Mouse (Mus musculus): ENCODE results near the gene Hemgn. TPM values are rescaled to one million over a fixed set of nuclear protein-coding genes. Genes with fewer than 3 reads are reported as not detected.

Hemgn gene
- polyA plus RNA-seq, 1 experiment from 2014 or later, result 1.8 TPM

DNA sequence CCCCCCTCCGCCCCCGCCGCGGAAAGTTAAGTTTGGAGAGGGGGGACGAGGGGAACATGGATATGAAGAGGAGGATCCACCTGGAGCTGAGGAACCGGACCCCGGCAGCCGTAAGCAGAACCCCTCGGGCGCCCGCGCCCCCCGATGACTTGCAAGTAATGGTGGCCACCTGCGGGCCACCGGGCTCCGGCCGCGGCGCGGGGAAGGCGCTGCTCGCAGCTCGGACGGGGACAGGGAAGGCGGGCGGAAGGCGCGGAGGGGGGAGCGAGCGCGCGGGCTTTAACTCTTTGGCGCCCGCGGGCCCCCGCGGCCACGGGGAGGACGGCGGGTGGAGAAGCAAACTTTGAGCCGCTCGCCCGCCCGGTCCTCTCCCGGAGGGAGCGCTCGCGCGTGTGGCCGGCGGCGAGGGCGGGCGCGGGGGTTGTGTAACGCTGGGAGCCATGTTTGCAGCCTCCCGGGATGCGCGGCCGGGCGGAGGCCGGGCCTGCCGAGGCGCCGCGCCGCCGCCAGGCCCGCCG is 38.0 kb upstream of the Hemgn start:
- no peaks in the 10 kb centered on the region for H3K27me3 ChIP-seq (ENCODE audit: control insufficient read depth, insufficient read depth, low read length)
- no peaks in the 10 kb centered on the region for H3K36me3 ChIP-seq (ENCODE audit: control insufficient read depth, insufficient read depth)
- H3K4me1 ChIP-seq (ENCODE audit: control insufficient read depth, insufficient read depth, low read length), result peaks cover 32% of the 10 kb centered on the region
- under 1% methylated on average over 58 of the region's 70 CpGs for WGBS
- ATAC-seq (replicated peaks; ENCODE audit: extremely low read depth, insufficient read depth, low FRiP score), result peak; percentile 37
- peak overlapping the region; percentile 87 for H3K4me3 ChIP-seq (ENCODE audit: low read length)
- no peaks in the 10 kb centered on the region for H3K9me3 ChIP-seq (replicated peaks; ENCODE audit: control insufficient read depth, low read length)
- peak overlapping the region; percentile 98 for H3K9ac ChIP-seq (ENCODE audit: low read length)
- H3K4me2 ChIP-seq (ENCODE audit: low read depth, low read length), result peak overlapping the region; percentile 84
- H3K27ac ChIP-seq (ENCODE audit: low read length), result peak overlapping the region; percentile 99

DNA sequence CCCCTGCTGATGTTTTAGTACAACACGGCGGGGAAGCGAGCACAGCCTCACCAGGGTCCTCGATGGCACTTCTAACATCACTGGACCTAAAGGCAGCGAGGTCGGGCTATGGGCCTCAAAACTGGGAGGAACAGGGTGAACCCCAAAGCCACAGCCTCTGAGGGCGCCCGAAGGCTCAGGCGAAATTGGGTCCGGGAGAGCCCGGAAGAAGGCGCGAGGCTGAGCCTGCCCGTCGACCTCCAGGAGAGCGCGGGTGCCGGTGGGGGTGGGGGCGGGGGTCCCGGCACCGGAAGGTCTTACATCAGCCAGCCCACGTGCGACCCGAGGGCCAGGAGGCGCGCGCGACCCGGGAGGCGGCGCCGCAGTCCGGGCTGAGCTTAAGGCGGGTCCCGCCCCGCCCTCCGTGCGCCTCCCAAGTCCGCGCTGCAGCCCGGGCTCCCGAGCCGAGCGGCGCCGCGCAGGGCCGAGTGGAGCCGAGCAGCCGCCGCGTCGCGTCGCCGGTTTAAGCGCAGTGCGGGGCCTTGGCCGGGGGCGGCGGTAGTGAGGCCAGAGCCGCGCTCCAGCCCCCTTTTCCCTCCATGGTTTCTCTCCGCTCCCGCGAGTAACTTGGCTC is 37.3 kb upstream of the Hemgn start, which contains the start of gene Anp32b:
Gene Anp32b, plus strand, starts transcription at position 384 of the 613 bp plus-strand sequence.
- no peaks in the 10 kb centered on the region for H3K36me3 ChIP-seq (ENCODE audit: control insufficient read depth, insufficient read depth)
- peak within 1 kb of the TSS; percentile 99 for H3K27ac ChIP-seq (ENCODE audit: low read length)
- peak within 1 kb of the TSS; percentile 87 for H3K4me3 ChIP-seq (ENCODE audit: low read length)
- peak; percentile 94 for ATAC-seq (replicated peaks; ENCODE audit: extremely low read depth, insufficient read depth, low FRiP score)
- H3K27me3 ChIP-seq (ENCODE audit: control insufficient read depth, insufficient read depth, low read length), result no peaks in the 10 kb centered on the region
- H3K9ac ChIP-seq (ENCODE audit: low read length), result peak within 1 kb of the TSS; percentile 98
- H3K4me2 ChIP-seq (ENCODE audit: low read depth, low read length), result peak within 1 kb of the TSS; percentile 84
- no peaks in the 10 kb centered on the region for H3K9me3 ChIP-seq (replicated peaks; ENCODE audit: control insufficient read depth, low read length)
- under 1% methylated on average over 66 of the region's 66 CpGs for WGBS
- H3K4me1 ChIP-seq (ENCODE audit: control insufficient read depth, insufficient read depth, low read length), result peaks cover 32% of the 10 kb centered on the region

DNA sequence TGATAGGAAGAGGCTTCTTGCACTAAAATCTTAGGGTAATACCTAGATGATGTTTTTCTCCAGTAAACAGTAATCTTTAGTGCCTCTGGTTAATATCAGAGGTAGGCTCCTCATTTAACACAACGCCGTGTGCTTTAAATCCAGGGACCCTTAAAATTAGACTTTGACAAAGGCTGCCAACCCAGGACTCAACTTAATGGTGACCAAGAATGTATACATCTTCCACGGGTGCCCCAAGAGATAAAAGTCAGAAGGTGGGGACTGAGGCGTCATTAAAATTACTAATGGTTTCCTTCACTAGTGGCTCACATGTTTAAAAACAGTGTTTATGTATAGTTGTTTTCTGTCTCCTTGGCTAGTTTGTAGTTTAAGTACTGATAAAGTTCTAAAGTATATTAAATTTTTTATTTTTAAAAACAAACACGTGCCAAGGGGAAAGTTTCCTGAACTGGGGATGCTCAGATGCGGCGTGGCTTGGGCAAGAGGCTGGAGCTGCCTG is 36.8 kb upstream of the Hemgn start:
- Histone ChIP-seq H3K9ac (ENCODE audit: low read length) (peak overlapping the region; percentile 98), H3K4me1 (ENCODE audit: control insufficient read depth, insufficient read depth, low read length) (peaks cover 32% of the 10 kb centered on the region), H3K36me3 (ENCODE audit: control insufficient read depth, insufficient read depth) (no peaks in the 10 kb centered on the region), H3K27me3 (ENCODE audit: control insufficient read depth, insufficient read depth, low read length) (no peaks in the 10 kb centered on the region), H3K4me2 (ENCODE audit: low read depth, low read length) (peak overlapping the region; percentile 79), H3K4me3 (ENCODE audit: low read length) (peak overlapping the region; percentile 87), H3K27ac (ENCODE audit: low read length) (peak overlapping the region; percentile 99), H3K9me3 (replicated peaks; ENCODE audit: control insufficient read depth, low read length) (no peaks in the 10 kb centered on the region)
- no peak for ATAC-seq (replicated peaks; ENCODE audit: extremely low read depth, insufficient read depth, low FRiP score)
- WGBS, result 31% methylated on average over 7 of the region's 7 CpGs

DNA sequence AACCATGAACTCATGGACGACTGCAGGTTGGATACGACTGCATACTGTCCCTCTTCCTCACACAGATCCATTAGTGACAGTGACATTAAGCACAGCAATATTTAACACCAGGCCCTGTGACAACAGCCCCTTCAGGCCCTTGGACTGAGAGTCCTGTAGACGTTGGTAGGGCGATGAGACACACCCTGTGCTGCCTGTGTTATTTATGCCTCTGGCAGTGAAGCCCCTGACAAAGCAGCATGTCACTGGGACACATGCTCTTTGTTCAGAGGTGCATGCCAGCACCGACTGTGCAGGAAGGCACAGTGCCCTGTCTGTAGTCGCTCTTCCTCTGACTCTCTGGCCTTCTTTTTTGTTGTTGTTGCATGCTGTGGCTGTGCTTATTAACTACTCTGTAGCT is 35.6 kb upstream of the Hemgn start:
- H3K9ac ChIP-seq (ENCODE audit: low read length), result peak overlapping the region; percentile 4; the same call in 1 of the 2 replicates
- H3K9me3 ChIP-seq (replicated peaks; ENCODE audit: control insufficient read depth, low read length), result no peaks in the 10 kb centered on the region
- H3K27me3 ChIP-seq (ENCODE audit: control insufficient read depth, insufficient read depth, low read length), result no peaks in the 10 kb centered on the region
- H3K4me2 ChIP-seq (ENCODE audit: low read depth, low read length), result no peak overlapping the region
- H3K27ac ChIP-seq (ENCODE audit: low read length), result peak overlapping the region; percentile 2; the same call in 1 of the 2 replicates
- no peak for ATAC-seq (replicated peaks; ENCODE audit: extremely low read depth, insufficient read depth, low FRiP score)
- H3K4me1 ChIP-seq (ENCODE audit: control insufficient read depth, insufficient read depth, low read length), result peaks cover 21% of the 10 kb centered on the region
- H3K36me3 ChIP-seq (ENCODE audit: control insufficient read depth, insufficient read depth), result no peaks in the 10 kb centered on the region
- no peak overlapping the region for H3K4me3 ChIP-seq (ENCODE audit: low read length)
- WGBS, result 28% methylated on average over 6 of the region's 6 CpGs

DNA sequence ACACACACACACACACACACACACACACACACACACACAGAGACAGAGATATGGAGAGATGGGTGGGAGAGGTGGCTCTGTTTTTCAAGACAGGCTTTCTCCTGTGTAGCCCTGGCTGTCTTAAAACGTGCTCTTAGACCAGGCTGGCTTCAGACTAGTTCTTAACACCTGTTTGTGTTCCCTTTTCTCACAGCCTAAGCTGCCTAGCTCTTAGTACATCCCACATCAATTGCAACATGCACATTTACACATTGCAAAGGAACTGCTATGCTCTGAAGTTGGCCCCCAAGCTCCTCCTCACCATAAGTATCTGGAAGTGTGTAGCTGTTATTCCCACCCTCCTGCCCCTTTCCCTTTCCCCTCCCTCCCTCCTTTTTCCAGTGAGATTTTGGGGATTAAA is 34.2 kb upstream of the Hemgn start:
- no peaks in the 10 kb centered on the region for H3K27me3 ChIP-seq (ENCODE audit: control insufficient read depth, insufficient read depth, low read length)
- H3K4me3 ChIP-seq (ENCODE audit: low read length), result no peak overlapping the region
- ATAC-seq (replicated peaks; ENCODE audit: extremely low read depth, insufficient read depth, low FRiP score), result no peak
- H3K9me3 ChIP-seq (replicated peaks; ENCODE audit: control insufficient read depth, low read length), result no peaks in the 10 kb centered on the region
- H3K9ac ChIP-seq (ENCODE audit: low read length), result no peak overlapping the region
- H3K36me3 ChIP-seq (ENCODE audit: control insufficient read depth, insufficient read depth), result no peaks in the 10 kb centered on the region
- no peak overlapping the region for H3K4me2 ChIP-seq (ENCODE audit: low read depth, low read length)
- 58% methylated on average over 1 of the region's 1 CpGs for WGBS
- no peak overlapping the region; the same call in 1 of the 2 replicates for H3K27ac ChIP-seq (ENCODE audit: low read length)
- peaks cover 10% of the 10 kb centered on the region for H3K4me1 ChIP-seq (ENCODE audit: control insufficient read depth, insufficient read depth, low read length)

DNA sequence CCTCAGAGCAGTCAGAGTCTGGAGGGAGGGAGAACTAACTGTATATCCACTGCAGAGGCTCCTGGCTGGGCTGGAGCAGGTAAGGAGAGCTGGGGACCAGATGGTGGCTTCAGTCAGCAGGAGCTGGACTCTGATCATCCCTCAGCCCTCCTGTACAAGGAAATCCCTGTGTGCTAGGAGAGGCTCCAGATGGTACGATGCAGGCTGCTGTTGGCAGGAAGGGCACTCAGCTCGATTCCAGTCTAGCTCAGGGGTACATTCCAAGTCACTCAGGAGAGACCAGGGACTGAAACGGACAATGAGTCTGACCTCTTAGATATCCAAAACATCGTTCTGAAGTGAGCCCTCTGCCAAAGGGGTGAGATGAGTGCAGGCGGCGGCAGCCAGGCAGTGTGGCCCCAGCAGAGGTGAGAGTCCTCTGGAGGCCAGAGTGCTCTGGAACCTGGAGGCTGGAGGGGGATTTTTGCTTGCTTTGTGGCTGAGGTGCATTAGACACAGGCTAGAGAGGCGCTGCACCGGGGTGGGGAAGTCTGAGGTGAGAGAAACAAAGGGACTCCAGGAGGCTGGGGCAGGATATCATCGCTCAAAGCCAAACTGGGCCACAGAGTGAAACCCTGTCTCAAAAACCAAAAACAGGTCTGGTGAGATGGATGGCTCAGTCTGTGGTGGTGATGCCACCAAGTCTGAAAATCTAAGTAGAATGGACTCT is 32.1 kb upstream of the Hemgn start:
- 44% methylated on average over 9 of the region's 9 CpGs for WGBS
- ATAC-seq (replicated peaks; ENCODE audit: extremely low read depth, insufficient read depth, low FRiP score), result no peak
- no peak overlapping the region for H3K27ac ChIP-seq (ENCODE audit: low read length)
- H3K4me1 ChIP-seq (ENCODE audit: control insufficient read depth, insufficient read depth, low read length), result peaks cover 10% of the 10 kb centered on the region
- no peak overlapping the region for H3K4me2 ChIP-seq (ENCODE audit: low read depth, low read length)
- H3K36me3 ChIP-seq (ENCODE audit: control insufficient read depth, insufficient read depth), result no peaks in the 10 kb centered on the region
- no peaks in the 10 kb centered on the region for H3K9me3 ChIP-seq (replicated peaks; ENCODE audit: control insufficient read depth, low read length)
- no peaks in the 10 kb centered on the region for H3K27me3 ChIP-seq (ENCODE audit: control insufficient read depth, insufficient read depth, low read length)
- H3K4me3 ChIP-seq (ENCODE audit: low read length), result no peak overlapping the region
- H3K9ac ChIP-seq (ENCODE audit: low read length), result 0 out of 2 replicates have a peak overlapping the region, but pooled peaks have one; percentile 11

DNA sequence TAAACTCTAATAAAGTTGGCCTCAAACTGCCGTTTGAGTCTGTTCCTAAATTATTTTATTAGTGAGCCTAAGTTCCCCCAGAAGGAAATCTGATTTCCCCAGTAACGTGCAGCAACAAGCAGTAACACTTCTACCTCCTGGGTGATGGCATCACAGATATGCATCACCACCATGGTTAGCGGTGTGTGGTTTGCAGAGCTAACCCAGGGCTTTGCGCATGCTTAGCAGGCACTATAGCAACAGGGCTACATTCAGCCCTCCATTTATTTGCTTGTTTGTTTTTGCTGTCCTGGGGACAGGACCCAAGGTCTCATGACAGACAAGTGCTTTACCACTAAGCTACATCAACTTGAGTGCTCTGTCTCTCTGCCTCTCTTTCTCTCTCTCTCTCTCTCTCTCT is 29.2 kb upstream of the Hemgn start:
- no peaks in the 10 kb centered on the region for H3K27me3 ChIP-seq (ENCODE audit: control insufficient read depth, insufficient read depth, low read length)
- WGBS, result 64% methylated on average over 4 of the region's 4 CpGs
- H3K4me2 ChIP-seq (ENCODE audit: low read depth, low read length), result no peak overlapping the region
- H3K9me3 ChIP-seq (replicated peaks; ENCODE audit: control insufficient read depth, low read length), result no peaks in the 10 kb centered on the region
- no peak overlapping the region for H3K9ac ChIP-seq (ENCODE audit: low read length)
- H3K4me3 ChIP-seq (ENCODE audit: low read length), result no peak overlapping the region
- H3K36me3 ChIP-seq (ENCODE audit: control insufficient read depth, insufficient read depth), result no peaks in the 10 kb centered on the region
- no peaks in the 10 kb centered on the region for H3K4me1 ChIP-seq (ENCODE audit: control insufficient read depth, insufficient read depth, low read length)
- ATAC-seq (replicated peaks; ENCODE audit: extremely low read depth, insufficient read depth, low FRiP score), result no peak
- H3K27ac ChIP-seq (ENCODE audit: low read length), result no peak overlapping the region

DNA sequence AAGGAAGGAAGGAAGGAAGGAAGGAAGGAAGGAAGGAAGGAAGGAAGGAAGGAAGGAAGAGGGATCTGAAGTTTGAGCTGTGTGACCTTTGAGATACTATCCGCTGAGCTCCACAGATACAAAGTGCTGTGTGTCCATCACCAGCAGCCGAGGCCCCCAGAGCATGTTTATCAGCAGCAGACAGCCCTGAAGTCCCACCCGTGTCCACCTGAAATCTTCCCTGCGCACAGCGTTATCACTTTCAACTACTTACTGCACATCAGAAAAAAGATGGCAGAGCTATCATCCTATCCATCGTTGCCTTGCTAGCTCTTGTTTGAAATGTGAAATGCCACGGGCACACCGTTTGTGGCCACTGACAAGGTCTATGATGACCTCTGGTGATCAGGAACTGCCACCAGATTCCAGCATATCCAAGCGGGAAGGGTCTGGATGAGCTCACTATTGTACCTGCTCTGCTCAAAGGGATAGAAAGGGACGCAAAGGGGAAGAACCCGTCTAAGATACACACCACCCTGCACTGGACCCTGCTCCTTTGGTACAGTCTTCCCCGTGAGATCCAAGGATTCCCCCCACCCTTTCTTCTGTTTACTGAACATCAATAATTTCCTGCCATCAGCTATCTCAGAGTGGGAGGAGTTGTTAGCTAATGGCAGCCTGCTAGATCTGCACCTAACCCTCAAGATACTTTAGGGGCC is 19.2 kb upstream of the Hemgn start:
- Histone ChIP-seq H3K4me2 (ENCODE audit: low read depth, low read length) (no peak overlapping the region), H3K9ac (ENCODE audit: low read length) (no peak overlapping the region), H3K27me3 (ENCODE audit: control insufficient read depth, insufficient read depth, low read length) (no peaks in the 10 kb centered on the region), H3K4me3 (ENCODE audit: low read length) (no peak overlapping the region), H3K4me1 (ENCODE audit: control insufficient read depth, insufficient read depth, low read length) (no peaks in the 10 kb centered on the region), H3K27ac (ENCODE audit: low read length) (no peak overlapping the region), H3K9me3 (replicated peaks; ENCODE audit: control insufficient read depth, low read length) (no peaks in the 10 kb centered on the region), H3K36me3 (ENCODE audit: control insufficient read depth, insufficient read depth) (no peaks in the 10 kb centered on the region)
- WGBS, result 68% methylated on average over 12 of the region's 12 CpGs
- no peak for ATAC-seq (replicated peaks; ENCODE audit: extremely low read depth, insufficient read depth, low FRiP score)
